Mouse (Mus musculus) left cerebral cortex, postnatal 25 days (tissue): ENCODE results near the gene D630036H23Rik. TPM values are rescaled to one million over a fixed set of nuclear protein-coding genes. Genes with fewer than 3 reads are reported as not detected.

Experiments used
- total RNA-seq, 2 experiments: library from RNA; stranded (reverse); gene quantifications; 2 replicates each; pipeline ENCODE4 v1.2.3; 2021

Gene D630036H23Rik
- total RNA-seq, 2 experiments from 2014 or later, result 1.4 to 1.8 TPM

Other genes starting within 250 kb of the D630036H23Rik start
- gene Ankmy2, start 225.1 kb downstream of the D630036H23Rik start, total RNA-seq, result 10 to 100 TPM; 48.9 to 54.1 TPM
- 10 to 100 TPM; 51.7 to 52.4 TPM for gene Bzw2, start 224.1 kb downstream of the D630036H23Rik start, total RNA-seq
- gene Lrrc72, start 128.8 kb downstream of the D630036H23Rik start, total RNA-seq, result not detected
- gene Sostdc1, start 68.0 kb downstream of the D630036H23Rik start, total RNA-seq, result 1 to 10 TPM; 3.0 to 5.0 TPM
- 10 to 100 TPM; 11.4 to 11.6 TPM for gene Ispd, start 731 bp downstream of the D630036H23Rik start, total RNA-seq